Mouse (Mus musculus) forebrain, postnatal 0 days (tissue): ENCODE measurements around the gene Tardbp. TPM values are rescaled to one million over a fixed set of nuclear protein-coding genes. Genes with fewer than 3 reads are reported as not detected.
A peak's percentile ranks its signal among the peaks of the same experiment; 100 is the strongest.

Experiments
- ATAC-seq: fragments of 200-750 bp; cut with Nextera tagmentation; 2 replicates; pipeline ENCODE4 v1.8.0; 2017; ENCODE audit warnings: mild to moderate bottlenecking, moderate library complexity
- DNase-seq: peaks from one replicate; pipeline ENCODE4 v3.0.0-alpha.2; 2015
- H3K27ac ChIP-seq: fragments of 300-500 bp; sonication (generic); 2 replicates; pipeline ENCODE4 v1.5.1; 2014; ENCODE audit warnings: low read depth, mild to moderate bottlenecking, antibody characterized with exemption, low read length, moderate library complexity, mixed read lengths
- H3K27me3 ChIP-seq: fragments of 300-500 bp; sonication (generic); 2 replicates; pipeline ENCODE4 v1.6.1; 2014; ENCODE audit warnings: mild to moderate bottlenecking, low read length, mixed read lengths; ENCODE audit not compliant: insufficient read depth
- H3K36me3 ChIP-seq: fragments of 300-500 bp; sonication (generic); 2 replicates; pipeline ENCODE4 v1.6.1; 2014; ENCODE audit warnings: mild to moderate bottlenecking, moderate library complexity; ENCODE audit not compliant: insufficient read depth
- H3K4me1 ChIP-seq: fragments of 300-500 bp; sonication (generic); 2 replicates; pipeline ENCODE4 v1.6.1; 2014; ENCODE audit warnings: antibody characterized with exemption; ENCODE audit not compliant: insufficient read depth
- H3K4me2 ChIP-seq: fragments of 300-500 bp; sonication (generic); 2 replicates; pipeline ENCODE4 v1.6.1; 2014; ENCODE audit warnings: low read depth, mild to moderate bottlenecking, moderate library complexity
- H3K4me3 ChIP-seq: fragments of 300-500 bp; sonication (generic); 2 replicates; pipeline ENCODE4 v1.5.1; 2014; ENCODE audit warnings: low read depth, low read length, mixed read lengths
- H3K9ac ChIP-seq: fragments of 300-500 bp; sonication (generic); 2 replicates; pipeline ENCODE4 v1.6.1; 2014; ENCODE audit warnings: mild to moderate bottlenecking
- H3K9me3 ChIP-seq: fragments of 300-500 bp; sonication (generic); 2 replicates; pipeline ENCODE4 v1.6.1; 2016; ENCODE audit warnings: low read length
- CTCF ChIP-seq: sonication (generic); IDR thresholded peaks from 2 replicates; pipeline ENCODE4 v1.5.1; 2016; ENCODE audit warnings: antibody characterized with exemption, control low read depth, low read depth
- WGBS: fragments of 180-500 bp; shearing (Covaris S2); extraction: QIAGEN DNeasy Blood & Tissue Kit; methylation state at CpG from one replicate; pipeline ENCODE4 v1.1.7; 2014; 5-methylcytosine and 5-hydroxymethylcytosine counted together
- polyA plus RNA-seq: library from polyadenylated mRNA; unstranded; fragments of >200 nt; fragmentation: Nextera tagmentation; extraction: Ambion mirVana; gene quantifications from 2 replicates; pipeline ENCODE4 v1.2.1, GENCODE M21; 2015
- total RNA-seq: library from RNA; depleted of rRNA; stranded (reverse); fragments of >200 nt; gene quantifications from 2 replicates; pipeline ENCODE4 v1.2.3, GENCODE M21; 2014

The Tardbp gene
- total and polyA plus RNA-seq, 2 experiments from 2014 or later: 104 to 159 TPM

DNA sequence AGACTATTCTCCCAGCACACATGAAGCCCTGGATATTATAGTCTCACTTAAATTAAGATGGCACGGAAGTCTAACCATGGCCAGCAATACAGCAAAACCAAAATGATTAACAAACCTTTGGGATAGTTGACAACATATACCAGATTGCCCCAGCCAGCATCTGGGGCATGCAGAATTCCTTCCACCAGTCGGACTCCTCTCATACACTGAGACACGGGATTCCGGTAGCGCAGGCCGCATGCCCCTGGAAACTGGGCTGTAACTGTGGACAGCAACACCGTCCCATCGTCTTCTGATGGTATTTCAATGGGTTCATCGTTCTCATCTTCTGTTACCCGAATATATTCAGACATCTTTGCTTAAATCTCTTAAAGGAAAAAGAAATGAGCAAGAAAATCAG lies 1.8 kb downstream of the Tardbp start:
- Histone ChIP-seq H3K9ac (no peak overlapping the region), H3K27ac (no peak overlapping the region), H3K4me1 (peaks cover 10% of the 10 kb centered on the region; the same call in 1 of the 2 replicates), H3K4me2 (peak overlapping the region; percentile 56), H3K4me3 (no peak overlapping the region), H3K36me3 (peaks cover 37% of the 10 kb centered on the region), H3K9me3 (no peaks in the 10 kb centered on the region), H3K27me3 (no peaks in the 10 kb centered on the region)
- no peak for TF ChIP-seq CTCF
- ATAC-seq: no peak
- 85% methylated on average over 10 of the region's 10 CpGs for WGBS
- DNase-seq: no peak

DNA sequence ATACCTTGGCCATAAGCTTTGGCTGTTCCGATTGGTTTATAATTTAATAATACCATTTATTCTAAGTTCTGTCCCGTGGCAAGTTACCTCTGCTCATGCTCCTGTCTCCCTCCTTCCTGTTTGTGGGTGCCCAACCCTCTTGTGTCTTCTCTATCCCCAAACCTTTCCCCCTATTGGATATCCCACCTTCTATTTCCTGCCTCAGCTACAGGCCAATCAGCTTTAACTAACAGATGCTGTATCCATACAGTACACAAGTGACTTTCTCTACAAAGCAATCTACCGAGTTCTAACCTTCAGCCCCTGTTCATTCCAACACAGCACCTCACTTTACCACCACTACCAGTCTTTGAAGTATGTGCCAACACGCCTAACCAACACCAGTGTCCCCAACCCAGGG lies 3.2 kb downstream of the Tardbp start:
- DNase-seq (no peak), ATAC-seq (no peak)
- Histone ChIP-seq H3K4me1 (peaks cover 10% of the 10 kb centered on the region; the same call in 1 of the 2 replicates), H3K9me3 (no peaks in the 10 kb centered on the region), H3K9ac (no peak overlapping the region), H3K27ac (no peak overlapping the region), H3K36me3 (peaks cover 51% of the 10 kb centered on the region), H3K4me2 (no peak overlapping the region), H3K4me3 (no peak overlapping the region), H3K27me3 (no peaks in the 10 kb centered on the region)
- WGBS: 88% methylated on average over 4 of the region's 4 CpGs
- TF ChIP-seq CTCF: no peak

DNA sequence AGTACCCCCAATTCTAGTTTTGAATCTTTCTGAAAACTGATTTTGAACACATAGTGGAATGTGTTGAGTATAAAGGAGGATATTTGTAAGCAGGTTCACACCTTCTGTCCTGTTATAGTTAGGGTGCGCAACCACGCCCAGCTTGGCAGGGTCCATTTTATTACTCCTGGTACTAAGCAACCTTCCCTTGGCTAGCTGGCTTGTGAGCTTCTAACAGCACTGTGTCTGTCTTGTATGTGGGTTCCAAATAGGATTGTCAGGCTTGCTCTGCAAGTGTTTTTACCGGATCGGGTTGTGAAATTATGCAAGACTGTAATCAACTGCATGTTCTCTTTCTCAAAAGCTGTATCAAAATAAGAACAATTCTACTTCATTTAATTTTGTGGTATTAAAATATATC lies 4.3 kb downstream of the Tardbp start:
- Histone ChIP-seq H3K4me2 (no peak overlapping the region), H3K36me3 (peaks cover 57% of the 10 kb centered on the region), H3K9ac (no peak overlapping the region), H3K4me1 (peaks cover 10% of the 10 kb centered on the region; the same call in 1 of the 2 replicates), H3K4me3 (no peak overlapping the region), H3K27me3 (no peaks in the 10 kb centered on the region), H3K9me3 (no peaks in the 10 kb centered on the region), H3K27ac (no peak overlapping the region)
- WGBS: 93% methylated on average over 4 of the region's 4 CpGs
- DNase-seq (no peak), ATAC-seq (no peak)
- TF ChIP-seq CTCF: no peak

DNA sequence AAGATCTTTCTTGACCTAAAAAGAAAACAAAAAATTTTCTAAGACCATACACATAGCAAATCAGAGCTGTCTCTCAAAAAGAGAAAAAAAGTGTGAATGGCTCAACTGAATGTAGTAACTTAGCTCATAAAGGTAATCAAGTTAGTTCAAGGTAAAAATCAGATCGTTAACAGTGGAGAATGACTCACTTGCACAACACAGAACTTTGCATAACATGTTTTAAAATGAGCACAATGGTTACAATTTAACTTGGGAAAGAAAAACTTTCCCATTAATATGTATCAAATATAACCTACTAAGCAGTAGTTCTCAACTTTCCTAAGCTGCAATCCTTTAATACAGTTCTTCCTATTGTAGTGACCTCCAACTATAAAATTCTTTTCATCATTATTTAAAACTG lies 6.1 kb downstream of the Tardbp start:
- WGBS: 81% methylated on average over 1 of the region's 1 CpGs

DNA sequence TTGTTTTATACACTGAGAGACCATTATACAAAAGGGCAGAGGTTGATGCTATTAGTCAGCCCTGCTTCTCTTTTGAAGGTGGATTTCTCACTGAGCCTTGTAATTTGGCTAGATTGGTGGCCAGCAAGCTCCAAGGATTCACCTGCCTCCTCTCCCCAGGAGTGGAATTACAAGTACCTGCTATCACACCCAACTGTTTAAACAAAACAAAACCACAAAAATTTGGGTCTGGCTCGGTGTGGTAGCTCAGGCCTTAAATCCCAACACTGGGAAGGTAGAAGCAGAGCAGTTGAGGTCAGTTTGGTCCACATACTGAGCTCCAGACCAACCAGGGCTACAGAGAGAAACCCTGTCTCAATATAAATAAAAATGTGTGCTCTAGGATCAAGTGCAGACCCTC lies 7.0 kb downstream of the Tardbp start:
- Histone ChIP-seq H3K4me1 (peaks cover 1% of the 10 kb centered on the region; the same call in 1 of the 2 replicates), H3K4me3 (no peak overlapping the region), H3K36me3 (peaks cover 79% of the 10 kb centered on the region), H3K9ac (no peak overlapping the region), H3K27me3 (no peaks in the 10 kb centered on the region), H3K27ac (no peak overlapping the region), H3K4me2 (no peak overlapping the region), H3K9me3 (no peaks in the 10 kb centered on the region)
- 95% methylated on average over 1 of the region's 1 CpGs for WGBS
- DNase-seq (no peak), ATAC-seq (no peak)
- no peak for TF ChIP-seq CTCF

More for the DNA sequence above, 6.1 kb downstream of the Tardbp start:
- peaks cover 10% of the 10 kb centered on the region; the same call in 1 of the 2 replicates for H3K4me1 ChIP-seq
- H3K36me3 ChIP-seq: peaks cover 73% of the 10 kb centered on the region
- no peak overlapping the region for H3K4me3 ChIP-seq
- H3K27me3 ChIP-seq: no peaks in the 10 kb centered on the region
- H3K4me2 ChIP-seq: no peak overlapping the region
- no peaks in the 10 kb centered on the region for H3K9me3 ChIP-seq
- no peak for TF ChIP-seq CTCF
- H3K9ac ChIP-seq: no peak overlapping the region
- ATAC-seq: no peak
- no peak for DNase-seq
- no peak overlapping the region for H3K27ac ChIP-seq

DNA sequence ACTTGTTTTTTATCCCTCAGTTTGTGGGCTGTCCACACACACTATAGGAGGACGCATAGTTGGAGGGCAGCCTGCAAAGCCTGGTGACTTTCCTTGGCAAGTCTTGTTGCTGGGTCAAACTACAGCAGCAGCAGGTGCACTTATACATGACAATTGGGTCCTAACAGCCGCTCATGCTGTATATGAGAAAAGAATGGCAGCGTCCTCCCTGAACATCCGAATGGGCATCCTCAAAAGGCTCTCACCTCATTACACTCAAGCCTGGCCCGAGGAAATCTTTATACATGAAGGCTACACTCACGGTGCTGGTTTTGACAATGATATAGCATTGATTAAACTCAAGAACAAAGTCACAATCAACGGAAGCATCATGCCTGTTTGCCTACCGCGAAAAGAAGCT lies 13.1 kb downstream of the Tardbp start:
- no peak overlapping the region for H3K4me2 ChIP-seq
- WGBS: 38% methylated on average over 9 of the region's 9 CpGs

DNA sequence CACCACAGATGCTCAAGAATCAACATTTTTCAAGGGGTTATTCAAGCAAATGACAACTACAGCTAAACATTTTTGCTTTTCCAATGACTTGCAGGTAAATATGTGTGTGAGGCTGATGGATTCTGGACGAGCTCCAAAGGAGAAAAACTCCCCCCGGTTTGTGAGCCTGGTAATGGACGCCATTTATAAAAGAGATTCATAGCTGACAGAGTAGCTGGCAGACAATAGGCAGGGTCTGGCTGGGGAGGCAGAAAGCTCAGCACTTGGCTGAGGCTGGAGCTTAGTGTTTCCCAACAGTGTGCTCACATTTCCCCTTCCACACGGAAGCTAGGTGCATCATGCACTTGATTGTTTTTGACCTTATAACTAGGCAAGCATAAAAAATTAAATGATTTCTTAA lies 14.3 kb downstream of the Tardbp start:
- no peaks in the 10 kb centered on the region for H3K27me3 ChIP-seq
- no peaks in the 10 kb centered on the region for H3K9me3 ChIP-seq
- ATAC-seq (no peak), DNase-seq (no peak)
- WGBS: 31% methylated on average over 4 of the region's 4 CpGs
- H3K4me2 ChIP-seq: no peak overlapping the region
- peaks cover 28% of the 10 kb centered on the region for H3K36me3 ChIP-seq
- no peaks in the 10 kb centered on the region for H3K4me1 ChIP-seq
- H3K4me3 ChIP-seq: no peak overlapping the region
- no peak overlapping the region for H3K9ac ChIP-seq
- no peak overlapping the region for H3K27ac ChIP-seq
- no peak for TF ChIP-seq CTCF

More for the DNA sequence above, 13.1 kb downstream of the Tardbp start:
- Histone ChIP-seq H3K36me3 (peaks cover 36% of the 10 kb centered on the region), H3K9ac (no peak overlapping the region), H3K9me3 (no peaks in the 10 kb centered on the region), H3K27me3 (no peaks in the 10 kb centered on the region), H3K27ac (no peak overlapping the region), H3K4me3 (no peak overlapping the region), H3K4me1 (no peaks in the 10 kb centered on the region)
- ATAC-seq (no peak), DNase-seq (no peak)
- no peak for TF ChIP-seq CTCF
